Mouse (Mus musculus) thymus, adult 2 months (tissue): ENCODE results near the gene Morc3.

Experiments
- CTCF ChIP-seq: fragments of 200-500 bp; IDR thresholded peaks from 2 replicates; pipeline ENCODE4 v1.5.1; 2012; ENCODE audit warnings: mild to moderate bottlenecking, control low read depth, low read length, moderate library complexity, borderline replicate concordance; ENCODE audit not compliant: control insufficient read depth, poor library complexity, insufficient read depth; ENCODE audit errors: extremely low read depth
- POLR2A ChIP-seq: fragments of 200-500 bp; IDR thresholded peaks from 2 replicates; pipeline ENCODE4 v1.6.1; 2012; ENCODE audit warnings: mild to moderate bottlenecking, low read length, control low read depth, moderate library complexity; ENCODE audit not compliant: control insufficient read depth, poor library complexity, insufficient read depth; ENCODE audit errors: extremely low read depth

DNA sequence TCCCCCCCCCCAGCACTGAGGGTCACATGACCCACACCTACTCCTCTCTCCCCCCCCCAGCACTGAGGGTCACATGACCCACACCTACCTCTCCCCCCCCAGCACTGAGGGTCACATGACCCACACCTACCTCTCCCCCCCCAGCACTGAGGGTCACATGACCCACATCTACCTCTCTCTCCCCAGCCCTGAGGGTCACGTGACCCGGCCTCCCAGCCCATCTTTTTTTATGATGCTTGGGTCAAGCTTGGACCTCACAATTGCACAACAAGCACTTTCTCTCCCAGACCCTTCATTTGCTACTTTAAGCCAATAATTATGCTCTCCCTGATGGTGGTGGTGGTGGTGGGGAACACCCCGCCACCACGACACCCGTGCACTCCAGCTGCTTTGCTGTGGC lies 36.5 kb upstream of the Morc3 start:
- TF ChIP-seq CTCF (no peak), POLR2A (no peak)
